Mouse (Mus musculus) embryo, embryonic 11.5 days (tissue): ENCODE data around the gene Olfml2b.

Experiments used
- DNase-seq: peaks from one replicate; pipeline ENCODE4 v3.0.0-alpha.2; 2012; ENCODE audit warnings: low read depth, low spot score

Gene Olfml2b

GRCm38 (mm10) chr1:170731865-170732595 lies 87.7 kb downstream of the Olfml2b start:
- no peak for DNase-seq
